Mouse (Mus musculus) liver (tissue): ENCODE results near the gene 4921507P07Rik.
"Not testable (repeated sequence)": the region's sequence is repeated elsewhere in the genome, so short reads cannot be mapped to it uniquely, and the experiment has no call there.

Experiments
- DNase-seq: peaks from one replicate; pipeline ENCODE4 v3.0.0-alpha.2; 2020; ENCODE audit warnings: mixed read lengths

Gene 4921507P07Rik

DNA sequence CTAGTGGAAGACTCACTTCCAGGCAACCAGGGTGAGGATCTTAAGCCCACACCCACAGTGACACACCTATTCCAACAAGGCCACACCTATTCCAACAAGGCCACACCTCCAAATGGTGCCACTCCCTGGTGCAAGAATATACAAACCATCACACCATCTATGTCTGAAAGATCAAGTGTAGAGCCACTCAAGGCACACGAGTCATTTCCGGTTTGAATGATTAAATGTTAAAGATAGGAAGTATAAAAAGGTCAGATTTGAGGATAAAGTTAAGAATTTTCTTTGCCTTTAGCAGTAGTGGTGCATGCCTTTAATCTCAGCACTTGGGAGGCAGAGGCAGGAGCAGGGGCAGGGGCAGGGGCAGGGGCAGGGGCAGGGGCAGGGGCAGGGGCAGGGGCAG, 42.2 kb downstream of the 4921507P07Rik start:
- DNase-seq: not testable (repeated sequence)

GRCm38 (mm10) chr6:50552881-50553518, 43.4 kb downstream of the 4921507P07Rik start:
- DNase-seq: no peak

GRCm38 (mm10) chr6:50549791-50550190, 46.6 kb downstream of the 4921507P07Rik start:
- no peak for DNase-seq

DNA sequence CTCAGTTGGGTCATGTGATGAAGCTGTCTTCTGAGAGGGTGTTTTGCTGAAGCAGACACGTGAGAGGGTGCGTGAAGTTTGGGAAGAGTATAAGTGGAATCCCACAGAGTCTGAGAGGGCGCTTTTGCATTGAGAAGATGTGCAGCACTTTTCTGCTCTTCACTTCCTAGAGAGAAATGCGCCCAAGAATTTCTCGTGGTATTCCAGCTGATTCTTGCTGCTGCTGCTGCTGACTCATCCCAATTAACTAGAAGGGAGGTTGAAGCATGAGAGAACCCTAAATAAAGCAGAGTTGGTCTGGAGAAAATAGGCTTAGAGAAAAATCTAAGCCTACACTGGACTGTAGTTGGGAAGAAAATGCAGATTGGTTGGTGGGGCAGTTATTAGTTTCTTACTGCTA, 47.4 kb downstream of the 4921507P07Rik start:
- DNase-seq: no peak

DNA sequence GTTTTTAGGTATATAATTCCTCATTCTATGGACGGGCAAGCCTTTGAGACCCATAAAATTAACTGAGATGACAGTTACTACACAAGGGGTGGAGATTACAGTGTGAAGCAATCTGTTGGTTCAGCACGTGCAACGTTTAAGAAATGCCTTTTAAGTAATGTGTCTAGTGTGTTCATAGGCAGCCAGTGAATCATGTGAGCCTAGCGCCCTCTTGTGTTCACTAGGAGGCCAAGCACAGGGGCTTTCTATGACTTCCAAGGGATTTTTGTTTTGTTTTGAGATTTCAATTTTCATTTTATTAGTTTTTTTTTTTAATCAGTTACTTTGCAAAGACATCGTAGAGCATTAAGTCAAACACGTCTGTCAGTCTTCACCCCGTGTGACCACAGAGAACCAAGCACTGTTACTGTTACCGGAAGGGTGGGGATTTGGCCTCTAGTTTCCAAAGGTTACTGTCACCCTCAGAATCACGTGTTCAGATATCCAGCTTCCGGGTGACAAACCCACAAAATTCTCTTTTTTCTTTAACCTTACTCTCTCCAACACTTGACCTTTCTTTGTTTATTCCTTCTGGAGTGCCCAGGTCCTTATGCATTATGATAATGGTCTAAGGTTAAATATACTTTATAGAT, 50.9 kb downstream of the 4921507P07Rik start:
- peak; percentile 16 for DNase-seq

- DNase-seq: no peak
Measured at GRCm38 (mm10) chr6:50542535-50542934, 53.9 kb downstream of the 4921507P07Rik start.

DNA sequence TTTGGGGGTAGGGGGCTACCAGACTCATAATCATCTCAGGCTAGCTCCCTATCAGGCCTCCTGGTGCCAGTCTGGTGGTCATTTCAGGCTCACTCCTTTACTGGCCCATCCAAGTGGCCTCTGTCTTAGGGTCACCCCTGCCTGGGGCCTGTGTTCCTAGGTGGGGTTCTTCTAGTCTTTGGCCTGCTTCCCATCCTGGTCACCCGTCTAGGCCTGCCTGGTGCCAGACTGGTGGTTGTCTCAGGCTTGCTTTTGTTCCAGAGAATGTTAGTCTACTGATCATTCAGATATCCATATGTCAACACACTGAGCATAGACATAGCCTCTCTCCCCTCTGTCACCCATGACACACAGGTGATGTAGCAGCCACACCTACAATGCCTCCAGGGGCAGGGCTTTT, 56.8 kb downstream of the 4921507P07Rik start:
- no peak for DNase-seq

- DNase-seq: peak; percentile 79
Measured at GRCm38 (mm10) chr6:50536461-50536892, 60.0 kb downstream of the 4921507P07Rik start.

DNA sequence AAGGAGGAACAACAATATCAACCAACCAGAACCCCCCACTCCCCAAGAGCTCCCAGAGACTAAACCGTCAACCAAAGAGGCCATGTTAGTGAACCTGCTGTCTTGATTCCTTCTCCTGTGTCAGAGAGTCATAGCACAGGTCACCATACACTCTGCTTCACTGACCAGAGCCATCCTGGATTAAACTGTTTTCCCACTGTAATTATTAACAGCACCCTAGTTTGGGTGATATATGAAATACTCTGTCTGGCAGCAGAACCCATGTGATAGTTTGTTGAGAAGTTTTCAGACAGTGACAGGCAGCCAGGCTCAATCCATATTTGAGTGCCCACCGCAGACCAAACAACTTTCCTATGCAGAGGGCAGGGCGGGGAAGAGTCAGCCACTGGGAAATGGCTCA, 61.1 kb downstream of the 4921507P07Rik start:
- no peak for DNase-seq

- DNase-seq: no peak
Measured at GRCm38 (mm10) chr6:50531920-50532319, 64.5 kb downstream of the 4921507P07Rik start.

DNA sequence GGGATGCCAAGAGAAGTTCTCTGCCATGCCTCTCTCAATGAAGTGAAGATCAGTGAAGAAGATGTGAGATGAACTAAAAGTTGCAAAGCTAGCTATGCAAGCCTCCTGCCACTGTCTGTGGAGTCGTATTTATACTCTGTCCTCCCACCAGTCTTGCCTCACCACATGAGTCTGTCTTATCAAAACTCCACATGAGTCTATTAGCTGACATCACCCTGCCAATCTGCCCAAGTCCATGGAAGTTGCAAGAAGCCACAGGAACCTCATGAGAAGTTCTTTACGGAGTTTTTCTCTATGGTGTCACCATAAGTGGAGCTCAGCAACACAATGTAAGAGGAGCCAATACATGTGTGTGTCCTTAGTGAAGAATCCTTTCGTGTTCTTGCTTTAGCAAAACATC, 65.4 kb downstream of the 4921507P07Rik start:
- DNase-seq: no peak

DNA sequence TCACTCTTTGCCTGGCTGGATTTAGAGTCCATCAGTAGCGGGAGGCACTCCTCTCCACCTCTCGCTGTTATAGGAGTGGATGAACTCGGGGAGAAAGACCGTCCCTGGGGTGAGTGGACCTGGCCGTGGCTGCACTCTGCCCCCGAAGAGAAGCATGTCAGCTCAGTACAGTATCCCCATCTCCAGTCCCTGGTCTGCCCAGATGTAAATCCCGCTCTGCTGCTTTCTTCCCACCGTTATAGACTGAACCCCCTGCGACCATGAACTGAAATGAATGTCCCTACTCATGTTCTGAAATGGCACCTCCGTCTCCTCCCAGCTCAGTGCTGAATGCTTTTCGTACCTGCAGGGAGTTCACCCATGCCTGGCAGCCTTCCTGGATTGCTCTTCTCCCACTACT, 67.2 kb downstream of the 4921507P07Rik start:
- no peak for DNase-seq

- DNase-seq: no peak
Measured at GRCm38 (mm10) chr6:50527416-50527815, 69.0 kb downstream of the 4921507P07Rik start.

GRCm38 (mm10) chr6:50526597-50527024, 69.8 kb downstream of the 4921507P07Rik start:
- peak; percentile 56 for DNase-seq

DNA sequence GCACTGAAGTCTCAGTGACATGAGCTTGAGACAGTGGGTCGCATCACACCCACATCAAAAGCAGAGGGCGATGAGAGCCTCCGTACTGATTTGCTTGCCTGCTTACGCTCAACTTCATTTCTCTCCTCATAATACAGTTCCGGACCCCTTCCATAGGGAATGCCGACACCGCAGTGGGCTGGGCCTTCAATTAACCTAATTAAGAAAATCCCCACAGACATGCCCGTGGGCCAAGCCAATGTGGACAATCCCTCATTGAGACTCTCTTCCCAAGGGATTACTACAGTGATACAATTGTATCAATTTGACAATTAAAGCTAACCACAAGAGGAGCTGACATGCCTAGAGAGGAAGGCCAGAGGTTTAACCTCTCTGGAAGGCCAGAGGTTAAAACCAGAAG, 70.6 kb downstream of the 4921507P07Rik start:
- DNase-seq: no peak

DNA sequence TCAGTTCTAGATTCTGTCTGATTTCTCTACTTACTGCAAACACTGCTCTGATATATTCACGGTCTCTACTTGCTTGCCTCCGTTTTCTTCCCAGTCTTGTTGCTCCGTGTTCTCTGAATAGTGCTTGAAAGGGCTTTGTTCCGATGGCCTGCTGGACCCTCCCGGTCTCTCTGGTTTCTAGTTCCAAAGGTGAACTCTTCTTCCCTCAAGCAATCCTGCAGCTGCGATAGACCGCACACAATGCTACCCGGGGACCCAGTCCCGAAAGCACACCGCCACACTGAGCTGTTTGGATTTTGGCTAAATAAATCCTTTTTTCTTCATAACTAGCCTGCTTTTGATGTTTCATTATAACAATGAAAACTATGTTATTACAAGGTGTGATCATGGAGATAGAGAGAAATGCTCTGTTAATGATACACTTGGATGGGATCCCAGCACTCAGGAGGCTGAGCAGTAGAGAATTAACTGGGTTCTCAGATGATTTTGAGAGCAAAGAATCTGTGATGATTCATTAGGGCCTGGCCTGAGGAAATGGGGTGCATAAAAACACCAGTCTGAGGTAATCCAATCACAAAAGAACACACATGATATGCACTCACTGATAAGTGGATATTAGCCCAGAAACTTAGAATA, 72.1 kb downstream of the 4921507P07Rik start:
- no peak for DNase-seq
